Mouse (Mus musculus): ENCODE measurements at regions not wholly inside any gene's neighbourhood (a gene's known extent, or its start where the extent isn't known, plus 50 kb on each side); places are given as distances from the start of the nearest gene placed in this dataset.
A peak's percentile ranks its signal among the peaks of the same experiment; 100 is the strongest.

- H3K4me1 ChIP-seq (ENCODE audit: control insufficient read depth, insufficient read depth, low read length), result no peaks in the 10 kb centered on the region
- whole genome bisulfite sequencing, result 68% methylated on average over 7 of the region's 7 CpGs
- no peaks in the 10 kb centered on the region for H3K27me3 ChIP-seq (ENCODE audit: control insufficient read depth, insufficient read depth, low read length)
- H3K4me3 ChIP-seq (ENCODE audit: low read depth, low read length), result no peak overlapping the region
- ATAC-seq (ENCODE audit: insufficient read depth, low FRiP score, low TSS enrichment), result no peak
- H3K9me3 ChIP-seq (ENCODE audit: control insufficient read depth, low read length), result no peaks in the 10 kb centered on the region
- H3K4me2 ChIP-seq (ENCODE audit: low read depth), result no peak overlapping the region
- no peak for DNase-seq (ENCODE audit: low spot score)
- H3K27ac ChIP-seq (ENCODE audit: low read depth, low read length), result no peak overlapping the region
- H3K9ac ChIP-seq (ENCODE audit: low read length), result no peak overlapping the region
- H3K36me3 ChIP-seq (ENCODE audit: control insufficient read depth, insufficient read depth, low read length), result no peaks in the 10 kb centered on the region
Measured at GRCm38 (mm10) chr13:116527037-116527436, 217.5 kb upstream of the Isl1 start.

- Histone ChIP-seq H3K27me3 (ENCODE audit: control insufficient read depth, insufficient read depth, low read length) (no peaks in the 10 kb centered on the region), H3K27ac (ENCODE audit: low read depth, low read length) (no peak overlapping the region), H3K4me3 (ENCODE audit: low read depth, low read length) (no peak overlapping the region), H3K4me1 (ENCODE audit: control insufficient read depth, insufficient read depth, low read length) (no peaks in the 10 kb centered on the region; the same call in 1 of the 2 replicates), H3K36me3 (ENCODE audit: control insufficient read depth, insufficient read depth, low read length) (no peaks in the 10 kb centered on the region), H3K4me2 (ENCODE audit: low read depth) (no peak overlapping the region), H3K9ac (ENCODE audit: low read length) (no peak overlapping the region), H3K9me3 (ENCODE audit: control insufficient read depth, low read length) (no peaks in the 10 kb centered on the region)
- DNase-seq (ENCODE audit: low spot score) (no peak), ATAC-seq (ENCODE audit: insufficient read depth, low FRiP score, low TSS enrichment) (no peak)
- whole genome bisulfite sequencing, result 3% methylated on average over 8 of the region's 8 CpGs
Measured at GRCm38 (mm10) chr13:116523713-116524303, 214.3 kb upstream of the Isl1 start.

DNA sequence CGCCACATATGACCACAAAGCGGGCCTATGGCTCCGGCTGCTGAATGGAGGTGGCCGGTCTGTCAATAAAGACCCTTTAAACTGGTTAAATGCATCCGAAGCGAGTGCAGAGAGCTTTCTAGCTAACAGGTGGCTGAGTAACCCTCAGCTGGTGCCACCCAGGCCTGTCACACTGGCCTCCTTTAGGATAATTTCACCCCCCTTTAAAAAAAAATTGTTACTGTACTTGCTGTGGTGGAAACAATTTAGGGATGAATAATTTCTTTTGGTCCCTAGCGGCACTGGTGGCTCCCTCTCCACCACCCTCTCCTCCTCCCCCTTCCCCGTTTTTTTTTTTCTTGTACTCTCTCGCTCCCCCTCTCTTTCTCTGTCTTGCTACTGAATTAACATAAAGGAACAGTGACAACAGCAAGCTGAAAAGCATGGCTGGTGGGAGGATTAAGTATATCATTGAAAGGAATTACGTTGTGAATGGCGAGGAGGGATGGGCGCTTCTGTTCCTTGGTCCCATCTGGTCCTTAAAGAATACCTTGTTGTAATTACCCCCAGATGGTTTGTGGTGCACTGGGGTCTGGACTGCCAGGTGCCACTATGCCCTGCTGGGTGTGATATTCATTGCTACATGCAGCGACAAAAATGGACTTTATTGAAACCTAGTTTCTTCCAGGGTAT, 205.3 kb upstream of the Isl1 start:
- DNase-seq (ENCODE audit: low spot score), result peak; percentile 40
- no peaks in the 10 kb centered on the region for H3K27me3 ChIP-seq (ENCODE audit: control insufficient read depth, insufficient read depth, low read length)
- ATAC-seq (ENCODE audit: insufficient read depth, low FRiP score, low TSS enrichment), result peak; percentile 82
- H3K4me2 ChIP-seq (ENCODE audit: low read depth), result peak overlapping the region; percentile 30
- no peak overlapping the region for H3K9ac ChIP-seq (ENCODE audit: low read length)
- no peak overlapping the region for H3K4me3 ChIP-seq (ENCODE audit: low read depth, low read length)
- H3K4me1 ChIP-seq (ENCODE audit: control insufficient read depth, insufficient read depth, low read length), result peaks cover 4% of the 10 kb centered on the region
- H3K27ac ChIP-seq (ENCODE audit: low read depth, low read length), result no peak overlapping the region
- 6% methylated on average over 13 of the region's 13 CpGs for WGBS
- no peaks in the 10 kb centered on the region for H3K9me3 ChIP-seq (ENCODE audit: control insufficient read depth, low read length)
- no peaks in the 10 kb centered on the region for H3K36me3 ChIP-seq (ENCODE audit: control insufficient read depth, insufficient read depth, low read length)

GRCm38 (mm10) chr13:116514256-116514639, 204.8 kb upstream of the Isl1 start:
- no peaks in the 10 kb centered on the region for H3K9me3 ChIP-seq (ENCODE audit: control insufficient read depth, low read length)
- H3K27ac ChIP-seq (ENCODE audit: low read depth, low read length), result no peak overlapping the region
- no peak overlapping the region for H3K4me3 ChIP-seq (ENCODE audit: low read depth, low read length)
- H3K4me1 ChIP-seq (ENCODE audit: control insufficient read depth, insufficient read depth, low read length), result peaks cover 4% of the 10 kb centered on the region
- DNase-seq (ENCODE audit: low spot score) (no peak), ATAC-seq (ENCODE audit: insufficient read depth, low FRiP score, low TSS enrichment) (0 out of 2 replicates have a peak, but pooled peaks have one; percentile 7)
- no peaks in the 10 kb centered on the region for H3K27me3 ChIP-seq (ENCODE audit: control insufficient read depth, insufficient read depth, low read length)
- H3K36me3 ChIP-seq (ENCODE audit: control insufficient read depth, insufficient read depth, low read length), result no peaks in the 10 kb centered on the region
- H3K9ac ChIP-seq (ENCODE audit: low read length), result no peak overlapping the region
- peak overlapping the region; percentile 30 for H3K4me2 ChIP-seq (ENCODE audit: low read depth)
- 48% methylated on average over 7 of the region's 7 CpGs for WGBS

GRCm38 (mm10) chr13:116512398-116512797, 202.9 kb upstream of the Isl1 start:
- Histone ChIP-seq H3K9ac (ENCODE audit: low read length) (no peak overlapping the region), H3K4me2 (ENCODE audit: low read depth) (no peak overlapping the region), H3K4me1 (ENCODE audit: control insufficient read depth, insufficient read depth, low read length) (peaks cover 4% of the 10 kb centered on the region; the same call in 1 of the 2 replicates), H3K4me3 (ENCODE audit: low read depth, low read length) (no peak overlapping the region), H3K9me3 (ENCODE audit: control insufficient read depth, low read length) (no peaks in the 10 kb centered on the region), H3K36me3 (ENCODE audit: control insufficient read depth, insufficient read depth, low read length) (no peaks in the 10 kb centered on the region), H3K27me3 (ENCODE audit: control insufficient read depth, insufficient read depth, low read length) (no peaks in the 10 kb centered on the region), H3K27ac (ENCODE audit: low read depth, low read length) (no peak overlapping the region)
- DNase-seq (ENCODE audit: low spot score) (no peak), ATAC-seq (ENCODE audit: insufficient read depth, low FRiP score, low TSS enrichment) (no peak)
- WGBS, result 82% methylated on average over 4 of the region's 4 CpGs

- ATAC-seq (ENCODE audit: insufficient read depth, low FRiP score, low TSS enrichment), result no peak
- H3K9ac ChIP-seq (ENCODE audit: low read length), result no peak overlapping the region
- 55% methylated on average over 7 of the region's 7 CpGs for WGBS
Measured at GRCm38 (mm10) chr13:116508213-116508811, 198.8 kb upstream of the Isl1 start.

DNA sequence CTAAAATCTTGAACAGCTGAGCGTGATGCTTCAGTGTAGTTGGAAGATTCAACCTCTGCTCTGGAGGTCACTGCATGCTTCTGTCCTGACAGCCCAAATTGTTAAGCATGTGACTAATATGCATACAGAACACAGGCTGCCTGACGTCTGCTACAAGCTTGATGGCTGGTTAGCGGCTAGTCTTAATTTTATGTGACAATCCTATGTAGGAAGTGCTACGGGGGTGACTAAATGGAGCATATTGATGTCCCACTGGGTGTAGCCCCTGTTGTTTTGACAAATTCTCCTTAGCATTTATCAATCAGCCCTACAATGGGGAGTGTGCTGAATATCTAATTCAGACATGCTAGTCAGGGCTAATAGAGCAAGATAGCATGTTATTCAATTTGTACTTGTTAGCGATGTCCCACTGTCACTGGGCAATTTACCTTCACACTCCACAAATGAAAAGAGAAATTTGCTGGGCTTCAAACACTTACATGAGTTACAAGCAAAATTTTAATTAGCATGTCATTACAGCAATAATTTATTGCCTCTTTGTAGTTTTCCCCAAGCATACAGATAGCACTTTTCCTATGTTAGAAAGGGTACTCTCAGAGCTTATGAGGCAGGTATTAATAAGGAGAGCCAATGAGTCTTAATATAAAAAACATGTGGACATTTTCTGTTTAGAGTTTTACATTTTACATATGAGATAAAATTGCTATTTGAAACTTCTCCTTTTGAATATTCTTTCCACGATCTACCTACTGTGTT, 188.3 kb upstream of the Isl1 start:
- Histone ChIP-seq H3K9me3 (ENCODE audit: control insufficient read depth, low read length) (no peaks in the 10 kb centered on the region), H3K4me1 (ENCODE audit: control insufficient read depth, insufficient read depth, low read length) (no peaks in the 10 kb centered on the region), H3K9ac (ENCODE audit: low read length) (no peak overlapping the region), H3K36me3 (ENCODE audit: control insufficient read depth, insufficient read depth, low read length) (no peaks in the 10 kb centered on the region), H3K4me3 (ENCODE audit: low read depth, low read length) (no peak overlapping the region), H3K27ac (ENCODE audit: low read depth, low read length) (no peak overlapping the region), H3K27me3 (ENCODE audit: control insufficient read depth, insufficient read depth, low read length) (no peaks in the 10 kb centered on the region), H3K4me2 (ENCODE audit: low read depth) (no peak overlapping the region)
- DNase-seq (ENCODE audit: low spot score), result peak; percentile 31
- ATAC-seq (ENCODE audit: insufficient read depth, low FRiP score, low TSS enrichment), result peak; percentile 80
- 45% methylated on average over 6 of the region's 6 CpGs for WGBS

More at GRCm38 (mm10) chr13:116508213-116508811, 198.8 kb upstream of the Isl1 start:
- Histone ChIP-seq H3K4me3 (ENCODE audit: low read depth, low read length) (no peak overlapping the region), H3K36me3 (ENCODE audit: control insufficient read depth, insufficient read depth, low read length) (no peaks in the 10 kb centered on the region), H3K9me3 (ENCODE audit: control insufficient read depth, low read length) (no peaks in the 10 kb centered on the region), H3K27me3 (ENCODE audit: control insufficient read depth, insufficient read depth, low read length) (no peaks in the 10 kb centered on the region), H3K27ac (ENCODE audit: low read depth, low read length) (no peak overlapping the region), H3K4me2 (ENCODE audit: low read depth) (no peak overlapping the region), H3K4me1 (ENCODE audit: control insufficient read depth, insufficient read depth, low read length) (no peaks in the 10 kb centered on the region)
- DNase-seq (ENCODE audit: low spot score), result no peak

DNA sequence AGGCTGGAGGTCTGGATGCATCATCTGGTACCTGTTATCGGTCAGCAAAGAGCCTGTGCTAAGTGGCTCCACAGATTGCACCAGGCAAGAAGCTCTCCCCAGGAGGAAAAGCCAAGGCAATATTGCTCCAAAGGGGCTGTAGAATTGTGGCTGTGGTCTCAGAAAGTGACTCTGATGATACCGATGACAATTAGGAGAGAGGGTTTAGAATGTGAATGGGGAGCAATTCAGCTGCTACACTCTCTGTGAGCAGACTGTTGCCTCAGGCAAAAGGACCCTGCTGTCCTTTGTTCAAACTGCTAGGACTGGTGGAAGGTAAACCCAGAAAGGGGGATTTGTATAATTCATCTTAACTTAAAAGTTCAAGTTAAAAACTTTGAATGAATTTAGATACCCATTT, 186.2 kb upstream of the Isl1 start:
- Histone ChIP-seq H3K4me2 (ENCODE audit: low read depth) (no peak overlapping the region), H3K9ac (ENCODE audit: low read length) (no peak overlapping the region), H3K27ac (ENCODE audit: low read depth, low read length) (no peak overlapping the region), H3K4me1 (ENCODE audit: control insufficient read depth, insufficient read depth, low read length) (no peaks in the 10 kb centered on the region), H3K36me3 (ENCODE audit: control insufficient read depth, insufficient read depth, low read length) (no peaks in the 10 kb centered on the region), H3K27me3 (ENCODE audit: control insufficient read depth, insufficient read depth, low read length) (no peaks in the 10 kb centered on the region), H3K9me3 (ENCODE audit: control insufficient read depth, low read length) (no peaks in the 10 kb centered on the region), H3K4me3 (ENCODE audit: low read depth, low read length) (no peak overlapping the region)
- ATAC-seq (ENCODE audit: insufficient read depth, low FRiP score, low TSS enrichment), result no peak
- no peak for DNase-seq (ENCODE audit: low spot score)
- WGBS, result 3% methylated on average over 2 of the region's 2 CpGs
